Mouse (Mus musculus): ENCODE measurements around the gene Acaca. TPM values are rescaled to one million over a fixed set of nuclear protein-coding genes. Genes with fewer than 3 reads are reported as not detected.
A peak's percentile ranks its signal among the peaks of the same experiment; 100 is the strongest.

Acaca gene
- polyA plus RNA-seq, 1 experiment = 43.7 TPM

DNA sequence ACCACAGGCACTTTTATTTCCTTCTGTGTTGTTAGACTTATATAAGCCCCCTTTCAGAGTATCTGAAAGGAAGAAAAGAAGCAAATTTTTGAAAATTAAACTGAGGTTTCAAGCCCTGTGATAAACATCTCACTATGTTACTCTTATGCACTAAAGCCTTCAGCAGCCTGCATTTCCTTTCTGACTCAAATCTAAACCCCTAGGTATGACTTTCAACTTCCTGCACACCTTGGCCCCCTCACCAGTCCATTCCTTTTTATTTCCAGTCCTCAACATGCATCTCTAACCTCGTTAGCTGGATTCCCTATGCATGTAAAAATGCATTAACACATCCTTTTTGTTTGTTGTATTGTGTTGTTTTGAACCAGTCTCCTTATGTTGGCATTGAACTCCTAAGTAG is 123.0 kb downstream of the Acaca start:
- DNase-seq (ENCODE audit: low read depth) = no peak
- TF ChIP-seq CTCF (IDR thresholded peaks at IDR 0.05; ENCODE audit: borderline replicate concordance, extremely low read depth, insufficient read depth, insufficient read length) (no peak), POLR2A (IDR thresholded peaks at IDR 0.05; ENCODE audit: borderline replicate concordance, extremely low read depth, insufficient read depth, insufficient read length, poor library complexity, severe bottlenecking) (no peak)

DNA sequence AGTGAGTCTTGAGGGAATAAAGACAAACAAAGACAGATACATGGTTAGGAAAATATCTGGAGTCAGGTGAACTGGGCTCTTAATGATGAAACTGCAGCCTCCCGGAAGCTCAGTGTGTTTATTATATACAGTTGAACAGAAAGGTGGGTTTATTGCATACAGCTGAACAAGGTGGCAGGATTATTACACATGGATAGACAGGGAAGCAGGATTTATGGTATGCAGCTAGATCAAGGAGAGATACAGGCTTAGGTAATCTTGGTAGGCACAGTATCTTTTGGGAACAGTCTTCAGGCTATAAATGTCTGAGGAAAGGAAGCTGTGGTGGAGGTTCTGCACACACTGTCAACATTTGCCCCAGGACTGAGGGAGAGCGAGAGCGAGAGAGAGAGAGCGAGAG is 126.4 kb downstream of the Acaca start:
- TF ChIP-seq POLR2A (IDR thresholded peaks at IDR 0.05; ENCODE audit: borderline replicate concordance, extremely low read depth, insufficient read depth, insufficient read length, poor library complexity, severe bottlenecking) (no peak), CTCF (IDR thresholded peaks at IDR 0.05; ENCODE audit: borderline replicate concordance, extremely low read depth, insufficient read depth, insufficient read length) (no peak)
- no peak for DNase-seq (ENCODE audit: low read depth)

- TF ChIP-seq CTCF (IDR thresholded peaks at IDR 0.05; ENCODE audit: borderline replicate concordance, extremely low read depth, insufficient read depth, insufficient read length) (no peak), POLR2A (IDR thresholded peaks at IDR 0.05; ENCODE audit: borderline replicate concordance, extremely low read depth, insufficient read depth, insufficient read length, poor library complexity, severe bottlenecking) (no peak)
- DNase-seq (ENCODE audit: low read depth) = no peak
Observed at GRCm38 (mm10) chr11:84258053-84258710, 128.7 kb downstream of the Acaca start.

DNA sequence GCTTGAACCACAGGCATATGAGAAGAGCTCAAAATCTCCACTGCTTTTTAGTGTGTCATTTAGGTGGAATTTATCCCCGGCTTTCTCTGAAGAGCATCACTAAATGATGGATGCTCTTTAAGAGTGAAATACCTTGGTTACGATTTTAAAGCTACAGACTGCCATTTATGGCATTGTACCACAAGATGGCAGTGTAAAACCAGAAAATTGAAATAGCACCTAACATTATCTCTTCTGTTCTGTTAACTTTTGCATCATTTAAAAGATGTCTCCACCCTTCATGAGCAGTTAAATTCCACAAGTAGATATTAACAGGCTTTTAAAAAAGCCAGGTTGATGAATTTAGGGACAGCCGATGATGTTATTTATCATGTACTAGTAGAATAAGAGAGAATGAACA is 135.0 kb downstream of the Acaca start:
- no peak for TF ChIP-seq POLR2A (IDR thresholded peaks at IDR 0.05; ENCODE audit: borderline replicate concordance, extremely low read depth, insufficient read depth, insufficient read length, poor library complexity, severe bottlenecking)
- 0 out of 2 replicates have a peak, but pooled peaks have one; percentile 16 for TF ChIP-seq CTCF (IDR thresholded peaks at IDR 0.05; ENCODE audit: borderline replicate concordance, extremely low read depth, insufficient read depth, insufficient read length)
- DNase-seq (ENCODE audit: low read depth) = peak; percentile 72

GRCm38 (mm10) chr11:84268068-84268467 is 138.6 kb downstream of the Acaca start:
- peak; percentile 46; the same call in 1 of the 2 replicates for TF ChIP-seq CTCF (IDR thresholded peaks at IDR 0.05; ENCODE audit: borderline replicate concordance, extremely low read depth, insufficient read depth, insufficient read length)
- no peak for TF ChIP-seq POLR2A (IDR thresholded peaks at IDR 0.05; ENCODE audit: borderline replicate concordance, extremely low read depth, insufficient read depth, insufficient read length, poor library complexity, severe bottlenecking)
- DNase-seq (ENCODE audit: low read depth) = no peak

DNA sequence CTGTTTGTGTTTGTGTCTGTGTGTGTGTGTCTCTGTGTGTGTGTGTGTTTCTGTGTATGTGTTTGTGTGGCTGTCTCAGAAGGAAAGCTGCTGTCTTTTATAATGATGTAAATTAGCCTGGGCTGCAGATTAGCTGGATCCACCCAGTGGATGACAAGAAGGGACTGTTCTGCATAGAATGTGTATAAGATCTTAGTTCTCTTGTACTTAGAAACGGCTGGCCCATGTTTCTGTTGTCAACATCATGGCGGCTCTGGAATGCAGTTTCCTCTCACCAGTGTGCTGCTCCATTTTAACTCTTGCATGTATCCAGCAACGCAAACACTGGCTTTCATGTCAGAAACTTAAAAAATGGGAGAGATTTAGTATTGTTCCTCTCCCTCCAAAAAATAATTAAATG is 141.0 kb downstream of the Acaca start:
- TF ChIP-seq CTCF (IDR thresholded peaks at IDR 0.05; ENCODE audit: borderline replicate concordance, extremely low read depth, insufficient read depth, insufficient read length) = no peak
- TF ChIP-seq POLR2A (IDR thresholded peaks at IDR 0.05; ENCODE audit: borderline replicate concordance, extremely low read depth, insufficient read depth, insufficient read length, poor library complexity, severe bottlenecking) = no peak
- DNase-seq (ENCODE audit: low read depth) = no peak

DNA sequence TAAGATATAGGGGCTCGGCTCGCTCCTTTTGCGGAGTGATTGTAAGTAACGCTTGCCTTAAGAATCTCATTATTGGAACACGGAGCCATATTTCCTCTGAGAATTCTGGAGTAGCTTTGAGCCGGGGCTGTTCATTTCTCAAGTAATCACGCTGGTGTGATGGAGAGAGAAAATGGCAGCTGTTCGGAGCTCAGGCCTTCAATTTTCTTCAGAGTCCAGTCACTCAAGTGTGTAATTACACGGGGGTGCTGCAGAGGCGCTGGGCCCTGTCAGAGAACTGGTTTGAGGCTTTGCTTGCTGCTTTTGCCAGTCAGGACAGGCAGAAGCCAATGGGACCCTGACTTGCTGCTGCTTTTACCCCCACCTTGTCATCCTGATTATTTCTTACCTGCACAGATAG is 142.5 kb downstream of the Acaca start:
- TF ChIP-seq POLR2A (IDR thresholded peaks at IDR 0.05; ENCODE audit: borderline replicate concordance, extremely low read depth, insufficient read depth, insufficient read length, poor library complexity, severe bottlenecking) = no peak
- peak; percentile 21; the same call in 1 of the 2 replicates for TF ChIP-seq CTCF (IDR thresholded peaks at IDR 0.05; ENCODE audit: borderline replicate concordance, extremely low read depth, insufficient read depth, insufficient read length)
- DNase-seq (ENCODE audit: low read depth) = peak; percentile 85

- TF ChIP-seq POLR2A (IDR thresholded peaks at IDR 0.05; ENCODE audit: borderline replicate concordance, extremely low read depth, insufficient read depth, insufficient read length, poor library complexity, severe bottlenecking) (no peak), CTCF (IDR thresholded peaks at IDR 0.05; ENCODE audit: borderline replicate concordance, extremely low read depth, insufficient read depth, insufficient read length) (no peak)
- DNase-seq (ENCODE audit: low read depth) = peak; percentile 41
Observed at GRCm38 (mm10) chr11:84272574-84272973, 143.1 kb downstream of the Acaca start.

DNA sequence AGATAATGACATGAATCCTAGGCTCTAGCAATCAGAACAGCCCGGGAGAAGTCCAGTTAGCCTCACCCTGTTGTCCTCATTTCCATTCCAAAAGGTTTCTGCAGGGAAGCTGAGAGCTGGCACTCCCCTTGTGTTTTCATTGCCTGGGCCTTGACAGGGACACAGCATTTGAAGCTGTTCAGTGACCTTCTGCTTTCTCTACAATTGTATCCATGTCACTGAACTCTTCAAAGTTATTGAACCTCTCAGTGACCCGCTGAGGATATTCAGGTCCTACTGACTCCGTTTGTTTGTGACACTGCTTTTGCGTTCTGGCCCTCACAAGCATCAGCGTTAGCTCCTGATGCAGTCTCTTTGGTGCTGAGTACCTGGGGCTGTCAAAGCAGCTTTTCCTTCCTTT is 147.5 kb downstream of the Acaca start:
- peak; percentile 55 for DNase-seq (ENCODE audit: low read depth)
- no peak for TF ChIP-seq POLR2A (IDR thresholded peaks at IDR 0.05; ENCODE audit: borderline replicate concordance, extremely low read depth, insufficient read depth, insufficient read length, poor library complexity, severe bottlenecking)
- TF ChIP-seq CTCF (IDR thresholded peaks at IDR 0.05; ENCODE audit: borderline replicate concordance, extremely low read depth, insufficient read depth, insufficient read length) = no peak

GRCm38 (mm10) chr11:84281280-84281679 is 151.8 kb downstream of the Acaca start:
- peak; percentile 82 for DNase-seq (ENCODE audit: low read depth)

GRCm38 (mm10) chr11:84282944-84283703 is 153.7 kb downstream of the Acaca start:
- DNase-seq (ENCODE audit: low read depth) = peak; percentile 58
- TF ChIP-seq POLR2A (IDR thresholded peaks at IDR 0.05; ENCODE audit: borderline replicate concordance, extremely low read depth, insufficient read depth, insufficient read length, poor library complexity, severe bottlenecking) = no peak
- TF ChIP-seq CTCF (IDR thresholded peaks at IDR 0.05; ENCODE audit: borderline replicate concordance, extremely low read depth, insufficient read depth, insufficient read length) = no peak

More at GRCm38 (mm10) chr11:84281280-84281679, 151.8 kb downstream of the Acaca start:
- TF ChIP-seq CTCF (IDR thresholded peaks at IDR 0.05; ENCODE audit: borderline replicate concordance, extremely low read depth, insufficient read depth, insufficient read length) (peak; percentile 66), POLR2A (IDR thresholded peaks at IDR 0.05; ENCODE audit: borderline replicate concordance, extremely low read depth, insufficient read depth, insufficient read length, poor library complexity, severe bottlenecking) (no peak)

Data from brain, embryonic 14.5 days (tissue).